Mouse (Mus musculus): Measurements from ENCODE around the gene Ptger4.
"Not testable (repeated sequence)": the region's sequence is repeated elsewhere in the genome, so short reads cannot be mapped to it uniquely, and the experiment has no call there.

Gene Ptger4

DNA sequence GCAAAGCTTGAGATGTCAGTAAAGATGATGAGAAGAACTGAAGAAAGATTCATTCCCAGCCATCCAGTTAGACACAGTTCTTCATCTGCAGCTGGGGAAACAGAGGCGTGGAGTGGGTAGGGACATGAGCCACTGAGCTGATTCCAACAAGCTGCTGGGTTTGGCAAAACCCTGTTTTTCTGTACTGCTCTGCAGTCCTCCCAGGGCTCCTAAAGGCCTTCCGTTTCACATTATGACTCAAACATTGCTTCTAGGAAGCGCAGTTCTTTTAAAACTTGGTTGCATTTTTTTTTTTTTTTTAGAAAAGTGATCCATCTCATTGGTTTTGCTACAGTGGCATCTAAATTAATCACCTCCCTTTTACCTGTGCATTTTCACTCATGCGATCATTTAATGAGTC lies 5.4 kb downstream of the Ptger4 start:
- no peak for DNase-seq (ENCODE audit: extremely low read depth, low read depth, low spot score)

DNA sequence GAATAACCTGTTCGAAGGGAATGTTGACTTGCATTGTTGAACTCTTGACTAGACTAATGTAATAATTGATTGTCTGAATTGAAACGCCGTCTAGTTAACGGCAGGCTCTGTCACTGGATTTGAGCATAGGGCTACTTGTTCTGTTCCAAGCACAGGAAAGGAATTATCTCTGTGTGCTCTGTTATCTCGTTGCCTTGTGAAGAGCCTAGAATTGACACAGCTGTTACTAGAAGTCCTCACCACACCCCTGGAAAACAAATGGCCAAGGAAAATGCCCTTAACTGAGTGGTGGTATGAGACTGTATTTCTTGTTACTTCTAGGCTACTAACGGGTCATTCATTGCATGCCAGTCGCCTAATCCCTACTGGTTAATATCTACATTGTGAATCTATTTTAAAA lies 5.9 kb downstream of the Ptger4 start:
- DNase-seq (ENCODE audit: extremely low read depth, low read depth, low spot score), result no peak

DNA sequence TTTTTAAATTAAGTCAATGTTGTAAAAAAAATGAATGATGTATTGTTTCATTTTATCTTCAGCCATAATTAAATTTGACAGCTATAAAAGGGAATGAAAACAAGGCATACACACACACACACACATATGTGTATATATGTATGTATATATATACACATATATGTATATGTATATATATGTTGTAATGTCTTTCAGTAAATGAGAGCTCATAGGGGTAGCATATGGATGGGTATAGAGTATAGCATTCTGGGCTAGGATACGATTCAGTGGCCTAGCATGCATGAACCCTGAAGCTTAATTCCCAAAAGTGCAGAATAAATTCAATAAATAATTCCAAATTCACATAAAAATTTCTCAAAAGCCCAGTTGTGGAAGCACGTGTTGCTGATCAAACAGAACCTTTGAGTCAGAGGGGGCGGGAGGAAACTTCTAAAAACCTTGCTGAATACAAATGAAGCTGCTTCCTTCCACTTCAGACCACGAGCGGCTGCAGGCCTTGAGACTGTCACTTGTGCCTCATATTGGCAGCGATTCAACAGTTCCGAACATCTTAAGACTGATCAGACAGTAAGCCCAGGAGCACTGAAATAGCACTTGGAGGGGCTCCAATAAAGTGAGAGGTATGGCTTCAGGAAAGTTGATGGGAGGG lies 6.9 kb downstream of the Ptger4 start:
- DNase-seq (ENCODE audit: extremely low read depth, low read depth, low spot score), result no peak

DNA sequence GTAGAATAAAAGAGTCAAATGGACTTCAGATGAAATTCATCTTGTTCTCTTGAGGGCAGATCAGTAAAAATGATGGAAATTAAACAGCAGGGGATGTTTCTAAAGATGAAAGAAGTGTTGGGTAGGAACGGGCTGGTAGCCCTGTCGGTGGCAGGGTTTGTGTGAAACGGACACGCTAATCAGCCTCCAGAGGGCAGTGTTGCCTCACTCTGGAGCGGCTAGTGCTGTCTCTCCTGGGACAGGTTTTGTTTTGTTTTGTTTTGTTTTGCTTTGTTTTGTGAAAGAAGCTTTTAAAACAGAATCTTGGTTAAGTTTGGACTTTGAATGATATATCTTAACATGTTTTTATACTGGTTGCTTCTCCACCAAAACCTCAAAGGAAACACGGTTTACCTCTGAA lies 7.4 kb downstream of the Ptger4 start:
- DNase-seq (ENCODE audit: extremely low read depth, low read depth, low spot score), result no peak

DNA sequence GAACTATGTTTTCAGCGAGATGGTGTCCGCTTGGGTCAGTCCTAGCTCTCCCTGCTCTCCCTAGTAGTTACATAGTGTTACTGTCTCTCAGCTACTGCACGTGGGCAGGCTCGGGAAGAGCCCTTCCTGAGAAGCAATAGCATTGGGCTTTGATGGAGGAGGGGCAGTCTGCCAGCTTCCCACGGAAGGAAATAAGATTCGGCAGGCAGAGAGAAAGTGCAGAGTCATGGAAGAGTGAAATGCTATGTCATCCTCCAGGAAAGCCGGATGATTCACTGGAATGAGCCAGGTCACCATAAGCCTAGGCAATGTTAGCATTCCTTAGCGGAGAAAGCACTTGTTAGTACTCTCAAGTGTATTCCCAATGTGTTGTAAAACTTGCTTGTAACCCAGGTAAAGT lies 8.5 kb downstream of the Ptger4 start:
- no peak for DNase-seq (ENCODE audit: extremely low read depth, low read depth, low spot score)

DNA sequence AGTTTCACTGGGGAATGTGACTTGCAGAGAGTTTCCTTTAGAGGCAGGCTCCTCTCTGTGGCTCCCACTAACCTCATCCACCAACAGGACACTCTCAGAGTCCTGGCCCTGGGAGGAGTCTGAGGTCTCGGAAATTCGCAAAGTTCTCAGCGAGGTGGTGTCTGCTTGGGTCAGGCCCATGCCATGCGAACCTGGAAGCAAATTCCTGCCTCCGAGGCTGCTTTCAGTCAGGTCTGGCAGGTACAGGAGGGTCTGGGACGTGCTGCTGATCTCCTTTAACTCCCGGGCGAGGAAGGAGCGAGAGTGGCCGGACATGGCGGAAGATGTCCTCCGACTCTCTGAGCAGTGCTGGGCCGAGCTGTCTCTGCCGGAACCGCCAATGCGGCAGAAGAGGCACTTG lies 9.3 kb downstream of the Ptger4 start:
- DNase-seq (ENCODE audit: extremely low read depth, low read depth, low spot score), result no peak

DNA sequence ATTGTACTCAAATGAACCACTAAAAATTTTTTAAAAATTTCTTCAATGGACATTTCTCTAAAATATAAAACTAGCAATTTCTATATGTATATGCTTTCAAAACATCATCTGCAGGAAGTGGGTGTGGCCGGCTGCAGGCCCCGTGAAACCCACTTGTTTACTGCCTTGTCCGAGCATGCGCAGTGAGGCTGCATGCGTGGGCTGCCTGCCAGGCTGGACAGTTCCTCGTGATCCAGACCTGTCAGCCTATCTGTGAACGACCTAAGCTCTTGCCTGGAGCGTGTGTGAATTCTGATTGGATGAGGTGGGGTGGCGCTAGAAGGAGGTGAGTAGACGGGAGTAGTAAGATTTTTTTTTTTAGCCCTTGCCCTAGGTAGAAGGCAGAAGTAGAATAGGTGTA lies 13.2 kb downstream of the Ptger4 start:
- not testable (repeated sequence) for DNase-seq (ENCODE audit: extremely low read depth, low read depth, low spot score)

DNA sequence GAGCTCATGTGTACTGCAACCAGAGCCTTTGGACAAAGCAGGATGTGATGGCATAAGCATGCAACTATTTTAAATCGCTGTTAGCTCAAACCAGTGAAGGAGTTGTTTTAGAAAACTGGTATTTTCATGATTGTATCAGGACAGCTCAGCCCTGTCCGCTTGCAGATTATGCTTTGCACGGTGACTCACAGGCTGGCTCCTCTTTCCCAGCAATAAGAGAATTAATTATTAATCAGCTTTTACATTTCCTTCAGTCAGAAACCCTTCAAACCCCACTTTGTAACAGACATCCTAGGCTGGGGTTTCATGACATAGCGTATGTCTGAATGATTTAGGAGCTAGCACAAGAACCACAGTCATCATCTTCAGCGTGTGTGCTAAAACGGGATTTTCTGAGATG lies 23.5 kb downstream of the Ptger4 start:
- no peak for DNase-seq (ENCODE audit: extremely low read depth, low read depth, low spot score)

DNA sequence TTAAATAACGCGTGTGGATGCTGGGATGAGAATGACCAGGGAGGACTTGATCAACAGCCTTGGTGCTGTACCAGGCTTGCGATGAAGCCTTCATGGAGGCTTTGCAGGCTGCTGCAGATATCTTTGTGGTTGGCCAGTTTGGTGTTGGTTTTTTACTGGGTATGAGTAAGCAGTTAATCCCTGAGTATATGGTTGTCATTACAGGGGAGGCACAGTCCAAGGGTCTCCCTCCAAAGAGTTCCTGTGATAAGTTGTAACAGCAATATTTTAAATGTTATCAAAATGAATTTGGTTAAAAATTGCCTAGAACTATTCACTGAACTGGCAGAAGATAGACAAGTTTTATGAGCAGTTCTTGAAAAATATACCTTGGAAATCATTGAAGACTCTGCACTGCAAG lies 34.9 kb downstream of the Ptger4 start:
- no peak for DNase-seq (ENCODE audit: extremely low read depth, low read depth, low spot score)

DNA sequence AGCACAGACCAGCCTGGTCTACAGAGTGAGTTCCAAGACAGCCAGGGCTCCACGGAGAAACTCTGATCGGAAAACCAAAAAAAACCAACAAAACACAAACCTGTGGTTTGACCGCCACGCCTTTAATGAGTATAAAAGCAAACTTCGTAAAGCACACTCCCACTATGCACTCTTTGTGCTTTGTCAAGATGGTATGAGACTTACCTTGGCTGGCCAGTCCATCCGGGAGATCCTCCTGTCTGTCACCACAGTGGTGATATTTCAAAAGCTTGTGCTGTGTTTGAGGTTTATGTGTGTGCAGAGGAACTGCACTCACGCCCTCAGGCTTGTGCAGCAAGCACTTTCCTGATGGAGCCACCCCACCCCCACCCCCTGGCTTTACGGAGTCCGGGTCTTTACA lies 38.8 kb downstream of the Ptger4 start:
- DNase-seq (ENCODE audit: extremely low read depth, low read depth, low spot score), result no peak

DNA sequence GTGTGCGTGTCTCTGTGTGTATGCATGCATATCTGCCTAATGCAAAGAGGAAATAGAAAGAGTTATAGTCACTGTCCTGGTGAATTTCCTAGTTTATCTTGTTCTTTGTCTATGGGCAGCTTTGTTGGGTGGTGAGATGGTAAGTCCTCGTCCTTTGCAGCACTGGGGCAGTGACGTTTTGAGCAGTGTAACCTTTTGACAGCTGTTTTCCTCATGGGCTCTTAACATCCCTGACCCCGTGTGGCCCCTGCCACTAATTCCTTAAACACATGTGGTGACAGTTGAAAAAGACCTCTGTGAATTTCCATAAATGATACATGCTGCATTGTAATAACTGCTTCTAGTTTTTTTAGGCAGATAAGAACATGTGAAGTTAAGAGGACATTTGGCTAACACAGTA lies 47.3 kb downstream of the Ptger4 start:
- DNase-seq (ENCODE audit: extremely low read depth, low read depth, low spot score), result no peak

DNA sequence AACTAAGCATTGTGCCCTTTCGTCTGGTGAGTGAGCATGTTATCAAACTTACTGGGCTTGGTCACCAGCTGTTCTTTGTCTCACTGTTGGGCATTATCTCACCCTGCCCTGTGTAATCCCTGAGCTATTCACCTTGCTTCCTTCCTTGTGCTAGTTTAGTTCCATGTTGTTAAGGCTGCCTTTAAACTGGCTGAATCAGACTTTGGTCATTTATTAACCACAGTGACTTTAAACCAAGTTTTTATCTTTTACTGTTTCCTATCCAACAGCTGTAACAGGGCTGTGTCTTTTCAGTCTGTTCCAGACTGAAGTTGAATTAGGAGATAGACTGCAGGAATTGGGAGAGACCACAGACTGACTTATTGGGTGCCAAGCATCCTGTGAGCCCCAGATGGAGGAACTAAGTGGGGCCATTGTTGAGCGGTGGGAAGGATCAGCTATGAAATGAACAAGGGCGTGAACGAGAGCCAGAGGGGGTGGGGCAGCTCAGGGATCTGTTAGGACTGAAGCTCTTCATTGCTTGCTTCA lies 47.9 kb downstream of the Ptger4 start:
- DNase-seq (ENCODE audit: extremely low read depth, low read depth, low spot score), result no peak

DNA sequence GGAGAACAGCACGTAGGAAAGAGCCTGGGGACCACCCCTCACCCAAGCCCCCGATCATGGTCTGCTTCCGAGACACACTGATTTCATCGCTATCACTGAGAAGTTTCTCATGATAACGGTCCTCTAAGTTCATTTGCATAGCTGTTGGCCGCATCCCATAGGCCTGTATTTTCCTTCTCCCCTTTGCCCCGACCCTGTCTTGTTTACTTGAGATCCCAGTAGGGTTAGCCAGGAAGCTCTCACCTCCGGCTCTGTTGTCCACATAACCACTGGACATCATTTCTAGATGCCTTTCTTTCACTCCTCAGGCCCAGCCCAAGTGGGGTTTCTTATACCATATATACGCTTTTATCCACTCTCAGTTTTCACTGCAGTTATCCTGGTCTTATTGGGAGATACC lies 49.1 kb downstream of the Ptger4 start:
- no peak for DNase-seq (ENCODE audit: extremely low read depth, low read depth, low spot score)

DNA sequence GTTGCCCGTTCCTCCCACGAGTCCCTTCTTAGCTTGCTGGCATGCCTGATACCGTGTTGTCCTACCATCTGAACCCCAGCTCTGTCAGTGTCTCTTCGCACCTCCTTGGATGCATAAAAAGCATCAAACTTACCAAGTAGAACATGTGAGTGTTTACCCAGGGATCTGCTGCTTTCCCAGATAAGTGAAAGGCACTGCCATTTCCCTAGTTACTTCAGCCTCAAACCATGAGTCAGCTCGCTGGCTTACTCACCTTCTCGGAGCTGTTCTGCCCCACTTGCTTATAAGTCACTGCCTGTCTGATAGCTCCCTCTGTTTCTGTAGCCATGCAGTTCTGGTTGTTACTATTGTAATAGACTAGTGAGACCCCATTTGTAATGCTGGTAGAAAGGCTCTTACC lies 49.5 kb downstream of the Ptger4 start:
- DNase-seq (ENCODE audit: extremely low read depth, low read depth, low spot score), result no peak

DNA sequence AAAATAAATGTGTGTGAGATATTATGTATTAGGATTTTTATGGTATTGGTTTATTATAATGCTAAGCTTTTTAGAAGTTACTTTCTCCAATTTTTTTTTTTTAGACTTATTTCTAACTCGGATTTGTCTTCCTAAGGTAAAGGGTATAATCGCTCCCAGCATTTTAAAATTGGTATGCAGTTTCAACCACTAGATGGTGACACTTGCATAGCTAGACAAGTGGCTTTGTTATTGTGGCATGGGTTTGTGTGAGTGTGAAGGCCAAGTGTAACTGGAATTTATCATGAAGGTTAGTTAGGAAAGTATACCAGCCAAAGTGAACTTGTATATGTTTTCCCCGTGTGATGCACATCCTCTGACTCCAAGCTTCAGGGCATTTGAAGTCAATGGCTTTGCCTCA lies 50.2 kb downstream of the Ptger4 start:
- DNase-seq (ENCODE audit: extremely low read depth, low read depth, low spot score), result no peak

DNA sequence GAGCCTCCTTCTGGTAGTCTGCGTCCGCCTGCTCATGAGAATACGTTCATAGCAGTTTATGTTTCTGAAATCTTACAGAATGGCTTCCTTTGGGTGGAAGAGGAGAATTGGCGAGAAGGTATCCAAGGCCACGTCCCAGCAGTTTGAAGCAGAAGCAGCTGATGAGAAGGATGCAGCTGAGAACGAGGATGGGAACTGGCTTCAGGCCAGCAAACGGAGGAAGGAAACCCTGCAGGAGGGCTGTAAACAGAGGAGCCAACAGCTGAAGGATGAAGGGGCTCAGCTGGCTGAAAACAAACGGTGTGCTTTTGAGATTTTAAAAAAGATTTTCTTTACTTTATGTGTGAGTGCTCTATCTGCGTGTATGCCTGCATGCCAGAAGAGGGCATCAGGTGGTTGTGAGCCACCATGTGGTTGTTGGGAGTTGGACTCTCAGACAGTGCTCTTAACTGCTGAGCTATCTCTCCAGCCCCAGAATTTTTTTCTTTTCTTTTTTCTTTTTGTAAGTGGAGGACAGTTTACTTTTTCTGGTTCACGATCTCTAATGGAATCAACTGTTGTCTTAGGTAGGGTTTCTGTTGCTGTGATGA lies 54.4 kb downstream of the Ptger4 start:
- no peak for DNase-seq (ENCODE audit: extremely low read depth, low read depth, low spot score)

DNA sequence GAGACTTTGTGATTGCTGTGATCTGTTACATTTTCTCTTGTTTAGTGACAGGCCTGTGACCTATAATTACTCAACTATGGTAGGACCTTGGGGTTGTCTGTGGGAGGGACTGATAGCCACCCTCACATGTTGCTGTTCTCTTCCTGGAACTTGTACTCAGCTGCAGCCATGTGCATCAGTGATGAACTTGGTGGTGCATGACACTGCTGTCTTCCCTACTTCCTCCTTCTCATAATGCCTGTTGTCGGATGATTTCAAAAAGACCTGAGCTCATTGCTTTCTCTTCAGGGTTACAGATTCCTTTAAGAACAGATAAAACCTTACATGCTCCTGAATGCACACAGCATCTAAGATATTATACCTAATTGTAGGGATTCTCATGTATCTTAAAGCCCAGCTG lies 56.0 kb downstream of the Ptger4 start:
- DNase-seq (ENCODE audit: extremely low read depth, low read depth, low spot score), result no peak

DNA sequence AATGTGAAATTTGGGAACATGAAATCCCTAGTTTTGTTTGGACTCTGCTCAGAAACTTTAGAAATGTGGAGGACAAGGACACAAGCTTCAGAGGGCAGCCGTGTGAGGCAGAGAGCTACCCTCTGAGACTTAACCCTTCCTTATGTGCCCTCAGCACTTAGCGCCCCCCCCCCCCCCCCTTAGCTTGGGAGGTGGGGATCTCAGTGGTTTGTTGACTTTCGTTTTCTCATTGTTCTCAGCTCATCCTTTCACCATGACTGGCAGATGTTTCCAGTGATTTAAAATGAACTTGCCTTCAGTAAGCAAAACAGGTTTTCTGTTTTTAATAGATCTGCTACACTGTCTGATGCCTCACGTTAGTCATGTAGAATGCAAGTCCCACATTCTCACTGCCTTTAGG lies 56.9 kb downstream of the Ptger4 start:
- DNase-seq (ENCODE audit: extremely low read depth, low read depth, low spot score), result no peak

DNA sequence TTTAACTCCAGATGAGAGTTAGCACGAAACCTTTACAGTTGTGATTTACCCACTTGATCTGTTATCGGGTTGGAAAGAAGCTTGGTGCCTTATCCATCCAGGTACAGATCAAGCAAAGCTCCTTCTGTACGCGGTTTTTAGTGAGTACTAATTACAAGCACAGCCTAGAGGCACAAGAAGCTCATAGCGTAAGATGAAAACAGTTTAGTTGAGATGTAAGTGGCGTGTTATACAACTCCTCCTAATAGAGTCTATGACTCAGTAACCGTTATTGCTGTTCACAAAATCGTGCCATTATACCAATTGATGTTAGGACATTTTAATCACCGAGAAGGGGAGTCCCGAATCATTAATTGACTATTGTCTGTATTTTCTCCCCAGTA lies 57.7 kb downstream of the Ptger4 start:
- DNase-seq (ENCODE audit: extremely low read depth, low read depth, low spot score), result no peak

DNA sequence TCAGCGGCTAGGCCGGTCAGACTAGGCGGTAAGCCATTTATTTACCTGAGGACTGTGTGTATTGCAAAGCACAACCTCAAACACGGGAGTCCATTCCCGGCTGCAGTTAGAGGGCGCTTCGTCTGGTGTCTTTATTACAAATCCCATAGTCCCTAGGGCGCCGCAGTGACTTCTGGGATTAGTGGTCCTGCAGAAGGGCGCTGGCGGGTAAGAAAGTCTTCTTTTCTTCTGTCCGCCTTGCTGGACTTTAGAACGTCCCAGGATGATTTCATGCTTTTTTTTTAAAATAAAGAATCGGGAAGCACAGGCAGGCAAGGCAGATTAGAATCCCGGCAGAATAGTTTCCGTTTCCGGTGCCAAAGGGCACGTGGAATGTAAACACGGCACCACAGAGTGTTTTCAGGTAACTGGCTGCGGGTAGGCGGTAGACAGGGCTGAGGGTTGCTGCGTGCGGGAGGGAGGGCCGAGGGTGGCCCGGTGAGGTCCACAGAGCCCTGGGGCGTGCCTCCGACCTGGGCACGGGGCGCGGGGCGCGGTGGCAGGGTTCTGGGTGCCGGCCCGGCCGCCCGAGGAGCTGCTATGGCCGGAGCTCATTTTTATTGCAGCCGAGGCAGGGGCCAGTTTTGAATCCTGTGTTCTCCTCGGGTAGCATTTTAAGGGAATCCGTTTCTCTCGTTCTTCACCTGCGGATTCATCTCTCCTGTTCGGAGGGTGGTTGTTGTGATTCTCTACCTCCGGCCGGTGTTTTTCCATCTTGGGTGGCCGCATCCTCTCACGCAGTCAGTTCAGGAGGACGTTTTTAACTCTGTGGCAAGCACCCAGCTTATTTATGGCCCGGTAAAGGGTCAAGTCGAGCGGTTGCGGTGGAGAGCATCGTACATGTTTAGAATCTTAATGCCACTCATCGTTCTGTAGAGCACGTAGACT lies 58.4 kb downstream of the Ptger4 start, which contains the start of gene Ttc33:
TSS of gene Ttc33 (plus strand) at position 160 of the 927 bp plus-strand sequence.
- DNase-seq (ENCODE audit: extremely low read depth, low read depth, low spot score), result no peak

DNA sequence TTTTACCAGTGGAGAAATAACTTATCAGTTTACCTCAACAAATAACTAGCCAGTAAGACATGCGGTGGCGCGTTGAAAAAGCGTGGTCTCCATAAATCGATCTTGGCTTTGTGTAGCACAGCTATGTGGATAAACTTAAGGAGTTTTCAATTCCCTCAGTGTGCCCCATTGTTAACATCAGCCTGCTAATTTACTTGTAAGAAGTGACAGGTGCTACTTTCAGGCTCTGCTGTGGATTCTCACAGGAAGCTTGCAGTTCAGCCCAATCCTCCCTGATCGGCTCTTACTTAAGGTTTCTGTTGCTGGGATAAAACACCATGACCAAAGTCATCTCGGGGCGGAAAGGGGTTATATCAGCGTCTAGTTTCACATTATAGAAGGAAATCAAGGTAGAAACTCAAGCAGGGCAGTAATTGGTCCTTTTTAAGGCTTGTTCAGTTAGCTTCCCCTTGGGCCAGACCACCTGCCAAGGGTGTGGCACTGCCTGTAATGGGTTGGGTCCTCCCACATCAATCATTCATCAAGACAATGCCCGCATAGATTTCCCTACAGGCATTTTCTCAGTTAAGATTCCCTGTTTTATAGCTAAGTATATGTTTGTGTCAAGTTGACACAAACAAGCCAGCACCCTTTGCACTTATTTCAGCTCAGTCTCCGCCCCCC lies 59.2 kb downstream of the Ptger4 start:
- DNase-seq (ENCODE audit: extremely low read depth, low read depth, low spot score), result no peak

Data from fat pad, adult 2 months (tissue).